Mouse (Mus musculus): ENCODE results near the gene Tmem9. TPM values are rescaled to one million over a fixed set of nuclear protein-coding genes. Genes with fewer than 3 reads are reported as not detected.

Gene Tmem9
- total RNA-seq, 2 experiments from 2014 or later, result 66.3 to 67.8 TPM

- no peak for DNase-seq (ENCODE audit: low spot score in 2 of 2)
Measured at GRCm38 (mm10) chr1:136018390-136019189, 10.6 kb downstream of the Tmem9 start.

GRCm38 (mm10) chr1:136030201-136030600 lies 22.3 kb downstream of the Tmem9 start:
- DNase-seq (ENCODE audit: low spot score in 2 of 2), result no peak

DNA sequence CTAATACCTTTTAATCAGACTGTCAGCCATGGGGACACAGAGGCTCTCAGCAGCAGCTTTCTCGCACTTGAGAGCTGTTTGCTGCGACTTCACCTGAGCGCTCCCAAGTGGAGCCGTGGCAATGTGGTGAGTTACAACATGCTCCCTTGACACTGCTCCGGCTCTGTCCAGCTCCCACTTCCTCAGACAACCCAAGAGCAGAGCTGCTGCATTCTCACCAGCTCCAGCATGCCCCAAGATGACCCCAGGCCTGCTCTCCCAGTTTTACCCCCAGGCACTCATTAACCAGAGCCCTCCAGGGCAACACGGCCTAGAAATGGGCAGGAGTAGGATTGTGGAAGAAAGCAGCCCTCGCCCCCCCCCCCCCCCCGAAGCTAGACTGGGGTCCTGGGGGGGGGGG lies 23.7 kb downstream of the Tmem9 start:
- DNase-seq (ENCODE audit: low spot score in 2 of 2), result no peak

- DNase-seq (ENCODE audit: low spot score in 2 of 2), result no peak
Measured at GRCm38 (mm10) chr1:136032961-136033360, 25.0 kb downstream of the Tmem9 start.

DNA sequence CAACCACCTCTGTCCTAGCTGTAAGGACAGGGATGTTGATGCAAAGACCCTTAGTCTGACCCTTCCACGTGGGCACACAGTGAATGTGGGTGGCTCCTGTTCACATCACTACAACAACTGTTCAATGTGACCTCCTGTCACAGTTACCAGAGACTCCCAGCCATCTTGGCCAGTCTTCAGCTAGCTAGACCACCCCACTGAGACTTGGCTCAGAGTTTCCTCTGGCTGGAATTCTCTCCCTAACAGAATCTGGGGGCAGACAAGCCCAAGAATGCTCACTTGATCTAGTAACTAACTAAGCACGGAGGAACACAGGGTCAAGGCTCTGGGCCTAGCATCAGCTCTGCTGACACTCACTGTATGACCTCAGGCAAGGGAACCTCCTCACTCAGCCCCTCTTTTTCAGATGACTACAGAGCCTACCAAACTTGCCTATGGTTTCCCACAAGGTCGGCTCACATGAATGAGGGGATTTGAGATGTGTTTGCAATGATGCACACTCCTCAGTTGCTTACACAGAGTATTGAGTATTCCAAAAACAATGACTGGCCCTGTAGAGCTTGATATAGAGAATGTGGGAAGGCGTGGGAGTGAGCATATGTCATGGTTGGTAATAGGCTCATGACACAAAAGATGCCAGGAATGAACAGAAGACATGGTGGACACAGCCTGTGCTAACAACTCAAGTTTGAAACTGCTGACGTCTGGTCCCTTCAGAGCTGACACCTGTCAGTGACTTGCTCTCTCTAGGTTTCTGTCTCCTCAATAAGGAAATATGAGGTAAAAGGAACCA lies 31.0 kb downstream of the Tmem9 start:
- peak; percentile 54 to 65 for DNase-seq (ENCODE audit: low spot score in 2 of 2)

DNA sequence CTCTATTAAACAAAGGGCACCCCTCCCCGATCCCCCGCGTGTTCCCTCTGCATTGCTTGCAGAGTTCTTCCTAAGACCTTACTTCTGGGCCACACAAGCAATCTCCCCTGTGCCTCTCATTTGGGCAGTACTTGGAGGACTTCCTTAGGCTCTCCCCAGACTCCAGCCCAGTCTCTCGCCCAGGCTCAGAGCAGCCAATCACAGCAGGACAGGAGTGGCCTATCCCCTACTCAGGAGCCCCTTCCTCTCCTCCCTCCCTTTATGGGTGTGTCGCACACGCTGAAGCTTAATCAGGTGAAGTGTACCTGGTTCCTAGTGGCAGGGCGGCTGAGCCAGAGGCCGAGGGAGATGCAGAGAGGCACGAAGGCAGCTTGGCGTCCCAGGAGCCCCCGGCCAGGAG lies 32.5 kb downstream of the Tmem9 start:
- no peak for DNase-seq (ENCODE audit: low spot score in 2 of 2)

DNA sequence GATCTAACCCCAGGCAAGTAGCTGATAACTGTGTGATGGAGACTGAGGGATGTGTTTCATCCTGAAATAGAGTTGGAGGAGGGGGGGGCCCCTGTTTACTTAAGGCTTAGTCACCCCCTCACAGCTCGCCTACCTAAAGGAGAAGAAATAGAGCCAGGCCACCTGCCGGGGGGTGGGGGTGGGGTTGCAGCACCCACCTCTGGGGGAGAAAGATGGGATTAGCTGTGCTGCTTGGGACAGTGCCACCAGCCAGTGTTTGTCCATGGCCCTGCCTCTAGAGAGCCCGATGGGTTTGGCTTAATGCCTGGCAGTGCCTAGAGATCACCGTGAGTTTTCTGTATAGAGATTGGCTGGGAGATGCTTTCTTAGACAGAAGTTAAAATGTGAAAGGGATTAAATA lies 32.9 kb downstream of the Tmem9 start:
- DNase-seq (ENCODE audit: low spot score in 2 of 2), result no peak

DNA sequence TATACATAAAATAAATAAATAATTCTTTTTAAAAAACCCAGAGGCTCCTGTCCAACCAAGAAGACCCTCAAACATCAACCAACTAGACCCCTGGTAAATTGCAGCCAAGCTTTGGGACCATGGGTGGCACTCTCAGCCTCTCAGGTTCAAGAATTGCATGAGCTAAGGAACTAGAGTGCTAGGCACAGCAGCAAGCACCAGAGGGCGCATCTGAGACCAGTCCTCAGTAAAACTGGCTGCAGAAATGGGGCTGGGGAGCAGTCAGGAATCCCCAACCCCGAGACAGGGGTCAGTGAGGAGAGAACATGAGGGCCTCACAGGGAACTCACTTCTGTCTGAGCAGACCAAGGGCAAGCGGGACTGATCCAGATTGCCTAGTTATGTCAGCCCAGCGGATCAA lies 37.8 kb downstream of the Tmem9 start:
- peak; percentile 67 to 76 for DNase-seq (ENCODE audit: low spot score in 2 of 2)

- DNase-seq (ENCODE audit: low spot score in 2 of 2), result peak; percentile 47 to 52
Measured at GRCm38 (mm10) chr1:136047432-136047831, 39.5 kb downstream of the Tmem9 start.

GRCm38 (mm10) chr1:136047894-136048293 lies 39.9 kb downstream of the Tmem9 start:
- no peak for DNase-seq (ENCODE audit: low spot score in 2 of 2)

GRCm38 (mm10) chr1:136050312-136051012 lies 42.5 kb downstream of the Tmem9 start, which contains the start of gene Ascl5:
Ascl5 (plus strand) TSS chr1:136050804.
- DNase-seq (ENCODE audit: low spot score in 2 of 2), result peak in 1 of 2 experiments; percentile 59

DNA sequence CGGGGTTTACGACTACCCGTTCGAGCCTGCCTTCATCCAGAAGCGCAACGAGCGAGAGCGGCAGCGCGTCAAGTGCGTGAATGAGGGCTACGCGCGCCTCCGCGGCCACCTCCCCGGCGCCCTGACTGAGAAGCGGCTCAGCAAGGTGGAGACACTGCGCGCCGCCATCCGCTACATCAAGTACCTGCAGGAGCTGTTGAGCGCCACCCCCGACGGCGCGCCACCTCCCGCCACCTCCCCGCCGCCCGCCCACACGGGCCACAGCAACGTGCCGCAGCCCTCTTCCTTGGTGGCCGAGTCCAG lies 43.0 kb downstream of the Tmem9 start:
- peak in 1 of 2 experiments; percentile 40 for DNase-seq (ENCODE audit: low spot score in 2 of 2)

GRCm38 (mm10) chr1:136051465-136051864 lies 43.5 kb downstream of the Tmem9 start:
- DNase-seq (ENCODE audit: low spot score in 2 of 2), result peak; percentile 81 to 82

GRCm38 (mm10) chr1:136052547-136052946 lies 44.6 kb downstream of the Tmem9 start, which contains the start of gene Cacna1s:
Cacna1s (plus strand) TSS chr1:136052750.
- DNase-seq (ENCODE audit: low spot score in 2 of 2), result no peak

DNA sequence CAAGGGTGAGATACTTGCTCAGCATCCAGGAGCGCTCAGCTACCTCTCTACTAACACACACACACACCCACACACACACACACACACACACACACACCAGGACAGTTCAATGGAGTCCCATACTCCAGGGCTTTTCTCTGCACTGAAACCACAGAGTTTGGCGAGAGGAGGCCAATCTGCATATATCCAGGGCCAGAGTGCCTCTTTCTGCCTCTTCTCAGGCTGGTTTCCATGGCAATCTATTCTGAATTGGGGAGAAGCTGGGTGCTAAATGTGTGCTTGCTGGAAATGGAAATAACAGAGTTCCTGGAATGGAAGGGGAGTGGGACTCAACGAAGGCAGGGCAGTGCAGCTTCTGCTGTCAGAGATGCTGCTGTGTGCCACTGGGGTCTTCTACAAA lies 47.8 kb downstream of the Tmem9 start:
- peak; percentile 62 to 72 for DNase-seq (ENCODE audit: low spot score in 2 of 2)

GRCm38 (mm10) chr1:136058594-136058993 lies 50.6 kb downstream of the Tmem9 start:
- DNase-seq (ENCODE audit: low spot score in 2 of 2), result no peak

GRCm38 (mm10) chr1:136061041-136061789 lies 53.3 kb downstream of the Tmem9 start:
- DNase-seq (ENCODE audit: low spot score in 2 of 2), result peak; percentile 85 to 88

GRCm38 (mm10) chr1:136061790-136062141 lies 53.8 kb downstream of the Tmem9 start:
- DNase-seq (ENCODE audit: low spot score in 2 of 2), result no peak

GRCm38 (mm10) chr1:136063991-136064390 lies 56.0 kb downstream of the Tmem9 start:
- DNase-seq (ENCODE audit: low spot score in 2 of 2), result peak in 1 of 2 experiments; percentile 55

DNA sequence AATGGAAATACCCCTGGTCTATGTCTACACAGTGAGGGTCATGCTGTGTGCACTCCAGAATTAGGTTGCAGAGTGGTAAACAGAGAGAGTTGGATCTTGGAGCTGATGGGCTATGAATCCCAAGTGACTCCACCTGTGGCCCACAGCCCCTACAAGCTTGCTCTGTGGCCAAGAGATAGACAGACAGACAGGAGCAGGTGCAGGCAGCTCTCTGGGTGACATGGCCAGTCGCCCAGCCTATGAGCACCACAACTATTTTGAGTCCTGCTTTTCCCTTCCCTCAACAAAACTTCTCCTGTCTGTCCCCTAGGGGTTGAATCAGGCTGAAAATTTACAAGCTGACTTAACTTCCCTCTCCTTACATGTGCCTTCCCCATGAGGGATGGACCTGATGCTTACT lies 58.7 kb downstream of the Tmem9 start:
- DNase-seq (ENCODE audit: low spot score in 2 of 2), result no peak

- no peak for DNase-seq (ENCODE audit: low spot score in 2 of 2)
Measured at GRCm38 (mm10) chr1:136067579-136067978, 59.6 kb downstream of the Tmem9 start.

Measured in left cerebral cortex, adult 18-20 months (tissue).